9 mouse cellular contexts compared by ENCODE assay signal in genomic region chr2:79498990-79499755, GRCm38 (mm10). TPM values are rescaled to one million over a fixed set of nuclear protein-coding genes. Genes with fewer than 3 reads are reported as not detected.
DNase-seq lines count a peak whose midpoint lies in the region; ATAC-seq and TF ChIP-seq lines count a peak whose summit lies in the region.
"Had no signal": no experiment of that assay in that cellular context is flagged by ENCODE, and none has a peak within 500 bp of the region (broad histone marks: within the 10 kb centered on the region; RNA-seq: fewer than 3 reads in every experiment).

No protein-coding gene starts in this region.

- peak; percentile 54 for TF ChIP-seq CTCF in bone marrow macrophage, adult 2 months (IDR thresholded peaks at IDR 0.05; ENCODE audit: low read depth, low read length)

- DNase-seq in ES-CJ7 (ENCODE audit: low read depth, low spot score): peak; percentile 81
- DNase-seq in forebrain, embryonic 10.5 days (ENCODE audit: extremely low spot score, low spot score): peak; percentile 59
- peak; percentile 54 to 61 for DNase-seq in heart, postnatal 36 days
- peak; percentile 69 to 88 for DNase-seq in layer of hippocampus, adult 18-20 months (ENCODE audit: low spot score in 2 of 2)
- peak; percentile 51 for DNase-seq in ovary, postnatal 14 days (ENCODE audit: low spot score)
- DNase-seq in urinary bladder, postnatal 10 days (ENCODE audit: low spot score): peak; percentile 15

- H3K27me3 ChIP-seq in forebrain, embryonic 10.5 days (ENCODE audit: poor library complexity, severe bottlenecking): peaks cover 14% of the 10 kb centered on the region; the same call in 1 of the 2 replicates
- no peaks in the 10 kb centered on the region for H3K27me3 ChIP-seq in lung, embryonic 15.5 days
- H3K27me3 ChIP-seq: heart, embryonic 15.5 days had no signal

- no peak overlapping the region for H3K4me2 ChIP-seq in lung, embryonic 15.5 days
- H3K4me2 ChIP-seq: heart, embryonic 15.5 days had no signal

- H3K27ac ChIP-seq in bone marrow macrophage, adult 2 months (ENCODE audit: insufficient read depth, low read depth, low read length): no peak overlapping the region
- H3K27ac ChIP-seq in forebrain, embryonic 10.5 days: no peak overlapping the region
- no peak overlapping the region for H3K27ac ChIP-seq in lung, embryonic 15.5 days
- H3K27ac ChIP-seq: heart, embryonic 15.5 days had no signal

- intact Hi-C loops in heart, postnatal 36 days (cut with DNase I): loop anchor here (1.0 to 5.0 kb wide), 4 partner anchors 127 to 1450 kb away; no protein-coding TSS in a partner anchor

- H3K4me1 ChIP-seq in bone marrow macrophage, adult 2 months (ENCODE audit: control insufficient read depth, insufficient read depth, low read length): no peaks in the 10 kb centered on the region
- no peaks in the 10 kb centered on the region for H3K4me1 ChIP-seq in forebrain, embryonic 10.5 days
- no peaks in the 10 kb centered on the region for H3K4me1 ChIP-seq in lung, embryonic 15.5 days
- H3K4me1 ChIP-seq: heart, embryonic 15.5 days had no signal

- peak; percentile 19; the same call in 1 of the 2 replicates for ATAC-seq in lung, embryonic 15.5 days (ENCODE audit: borderline replicate concordance, extremely low read depth, low FRiP score, low TSS enrichment)

- H3K9ac ChIP-seq in lung, embryonic 15.5 days: no peak overlapping the region
- H3K9ac ChIP-seq: heart, embryonic 15.5 days had no signal

- no peak overlapping the region for H3K4me3 ChIP-seq in bone marrow macrophage, adult 2 months (ENCODE audit: insufficient read depth, low read length)
- H3K4me3 ChIP-seq in forebrain, embryonic 10.5 days: no peak overlapping the region
- H3K4me3 ChIP-seq in lung, embryonic 15.5 days: no peak overlapping the region
- H3K4me3 ChIP-seq: heart, embryonic 15.5 days had no signal

- TF ChIP-seq POLR2A in bone marrow macrophage, adult 2 months (IDR thresholded peaks at IDR 0.05; ENCODE audit: borderline replicate concordance, low read depth, low read length): no peak

- no peaks in the 10 kb centered on the region for H3K9me3 ChIP-seq in forebrain, embryonic 10.5 days
- H3K9me3 ChIP-seq in lung, embryonic 15.5 days: no peaks in the 10 kb centered on the region
- H3K9me3 ChIP-seq: heart, embryonic 15.5 days had no signal

- WGBS in forebrain, embryonic 10.5 days: 26% methylated on average over 10 of the region's 10 CpGs
- 24% methylated on average over 10 of the region's 10 CpGs for WGBS in lung, embryonic 15.5 days

- H3K36me3 ChIP-seq in forebrain, embryonic 10.5 days (replicated peaks): no peaks in the 10 kb centered on the region
- no peaks in the 10 kb centered on the region for H3K36me3 ChIP-seq in lung, embryonic 15.5 days
- H3K36me3 ChIP-seq: heart, embryonic 15.5 days had no signal

RNA-seq across cellular contexts. Expression of gene Cerkl, which starts 42.6 kb away (rescaled TPM):
- polyA plus RNA-seq in bone marrow macrophage, adult 2 months (2012; ENCODE audit: insufficient read depth, insufficient read length, missing spikeins): 4.5 and 5.2 TPM in 2 replicates
- 0.86 and 1.3 TPM in 2 replicates for polyA plus RNA-seq in forebrain, embryonic 10.5 days (2016; fragmentation: Nextera tagmentation; extraction: Ambion mirVana)
- total RNA-seq in heart, postnatal 36 days (2021): under 1 TPM; 0.76 to 0.97 TPM
- total RNA-seq in layer of hippocampus, adult 18-20 months (2021): 1 to 10 TPM; 7.8 to 8.4 TPM
- 0.10 and 0.30 TPM in 2 replicates for polyA plus RNA-seq in lung, embryonic 15.5 days (2015; fragmentation: Nextera tagmentation; extraction: Ambion mirVana)

RNA-seq across cellular contexts. Expression of gene Neurod1, which starts 42.6 kb away (rescaled TPM):
- not detected in 2 replicates for polyA plus RNA-seq in bone marrow macrophage, adult 2 months (2012; ENCODE audit: insufficient read depth, insufficient read length, missing spikeins)
- 10.1 and 13.2 TPM in 2 replicates for polyA plus RNA-seq in forebrain, embryonic 10.5 days (2016; fragmentation: Nextera tagmentation; extraction: Ambion mirVana)
- total RNA-seq in heart, postnatal 36 days (2021): not detected
- total RNA-seq in layer of hippocampus, adult 18-20 months (2021): 10 to 100 TPM; 29.4 to 30.7 TPM
- not detected in 2 replicates for polyA plus RNA-seq in lung, embryonic 15.5 days (2015; fragmentation: Nextera tagmentation; extraction: Ambion mirVana)
- polyA plus RNA-seq: heart, embryonic 15.5 days had no signal

Comparison
In these comparisons a context has a peak if more than half of its experiments do, and no peak if none do; other contexts are left out.
1. DNase-seq: peak in every context shown above with its lines; median percentile 81 in ES-CJ7; 78 in layer of hippocampus, adult 18-20 months; 59 in forebrain, embryonic 10.5 days; 58 in heart, postnatal 36 days; 51 in ovary, postnatal 14 days; 15 in urinary bladder, postnatal 10 days.
2. RNA of gene Neurod1, which starts 42.6 kb away (polyA plus RNA-seq): 10.1 to 13.2 TPM in forebrain, embryonic 10.5 days; not detected in lung, embryonic 15.5 days and not detected in bone marrow macrophage, adult 2 months; every median in the first group is over 10 times any median in the second.